Comparison of ENCODE assay signal across 12 mouse cellular contexts in the genomic region with DNA sequence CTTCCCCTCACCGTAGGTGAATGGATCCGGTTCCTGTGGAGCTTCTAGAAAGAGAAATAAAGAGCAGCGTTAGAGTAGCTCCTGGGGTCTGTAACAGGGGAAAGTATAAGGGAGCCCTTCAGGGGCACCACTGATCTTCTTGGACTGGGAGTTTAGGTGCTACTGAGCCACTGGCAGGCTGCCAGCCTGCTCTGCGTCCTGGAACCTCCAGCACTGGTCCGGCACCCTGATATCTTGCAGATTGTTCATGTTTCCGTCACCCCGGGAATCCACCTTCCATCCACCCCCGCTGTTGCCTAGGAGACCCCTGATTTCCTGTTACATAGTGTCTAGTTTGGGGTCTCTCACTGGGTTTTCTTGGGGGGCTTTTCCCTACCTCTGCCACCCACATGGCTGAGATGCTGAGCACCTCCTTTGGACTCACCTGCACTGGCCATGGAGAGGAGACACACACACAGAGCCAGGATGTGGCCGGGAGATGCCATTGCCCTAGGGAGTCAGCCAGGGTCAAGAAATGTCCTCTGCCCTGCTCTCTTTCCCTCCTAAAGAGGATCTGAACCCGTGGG. TPM values are rescaled to one million over a fixed set of nuclear protein-coding genes. Genes with fewer than 3 reads are reported as not detected.
A peak's percentile ranks its signal among the peaks of the same experiment; 100 is the strongest.
DNase-seq lines count a peak whose midpoint lies in the region; ATAC-seq and TF ChIP-seq lines count a peak whose summit lies in the region.
"Had no signal": no experiment of that assay in that cellular context is flagged by ENCODE, and none has a peak within 500 bp of the region (broad histone marks: within the 10 kb centered on the region; RNA-seq: fewer than 3 reads in every experiment).

No protein-coding gene starts in this region.

- no peak for TF ChIP-seq CTCF in heart, postnatal 0 days (IDR thresholded peaks at IDR 0.05; ENCODE audit: low read depth)
- no peak for TF ChIP-seq CTCF in small intestine, adult 2 months (IDR thresholded peaks at IDR 0.05; ENCODE audit: extremely low read depth, insufficient read length, insufficient replicate concordance, low read depth, low read length)

- H3K27ac ChIP-seq in liver, embryonic 12.5 days: no peak overlapping the region
- H3K27ac ChIP-seq in liver, embryonic 11.5 days (ENCODE audit: low read depth, low read length): no peak overlapping the region
- H3K27ac ChIP-seq in heart, postnatal 0 days (ENCODE audit: low read depth): peak overlapping the region; percentile 98
- peak overlapping the region; percentile 45; the same call in 1 of the 2 replicates for H3K27ac ChIP-seq in small intestine, adult 2 months (ENCODE audit: insufficient read depth, low read depth, low read length)
- no peak overlapping the region for H3K27ac ChIP-seq in forebrain, embryonic 16.5 days (ENCODE audit: low read length)

- H3K27me3 ChIP-seq in liver, embryonic 12.5 days (replicated peaks): peaks cover 58% of the 10 kb centered on the region
- peaks cover 56% of the 10 kb centered on the region for H3K27me3 ChIP-seq in liver, embryonic 11.5 days (replicated peaks; ENCODE audit: control insufficient read depth, insufficient read depth, low read length)
- H3K27me3 ChIP-seq in heart, postnatal 0 days (ENCODE audit: control insufficient read depth, insufficient read depth, low read length): peaks cover 30% of the 10 kb centered on the region
- peaks cover 38% of the 10 kb centered on the region for H3K27me3 ChIP-seq in small intestine, adult 2 months (ENCODE audit: control insufficient read depth, insufficient read depth, low read length)
- H3K27me3 ChIP-seq in forebrain, embryonic 16.5 days (replicated peaks; ENCODE audit: control insufficient read depth, insufficient read depth, low read length): peaks cover 30% of the 10 kb centered on the region

- peak overlapping the region; percentile 35; the same call in 1 of the 2 replicates for H3K4me2 ChIP-seq in liver, embryonic 12.5 days
- no peak overlapping the region for H3K4me2 ChIP-seq in liver, embryonic 11.5 days
- H3K4me2 ChIP-seq in heart, postnatal 0 days (ENCODE audit: low read depth, low read length): peak overlapping the region; percentile 70
- no peak overlapping the region for H3K4me2 ChIP-seq in forebrain, embryonic 16.5 days (ENCODE audit: low read length)

- no peak for DNase-seq in liver, embryonic 11.5 days (ENCODE audit: low spot score)
- DNase-seq in cerebellum, postnatal 36 days: peak; percentile 43 to 48
- no peak for DNase-seq in heart, postnatal 0 days (ENCODE audit: low spot score)
- DNase-seq in adrenal gland, postnatal 25 days: no peak
- DNase-seq: kidney, adult 9 months; right cerebral cortex, adult 18-20 months had no signal

- no peak for TF ChIP-seq POLR2A in small intestine, adult 2 months (IDR thresholded peaks at IDR 0.05; ENCODE audit: low read depth, low read length)

- no peaks in the 10 kb centered on the region for H3K36me3 ChIP-seq in liver, embryonic 12.5 days
- no peaks in the 10 kb centered on the region for H3K36me3 ChIP-seq in liver, embryonic 11.5 days (ENCODE audit: control insufficient read depth, insufficient read depth, low read length)
- H3K36me3 ChIP-seq in heart, postnatal 0 days (replicated peaks; ENCODE audit: control insufficient read depth, insufficient read depth, low read length): no peaks in the 10 kb centered on the region
- H3K36me3 ChIP-seq in small intestine, adult 2 months (ENCODE audit: control insufficient read depth, insufficient read depth, low read length): no peaks in the 10 kb centered on the region
- no peaks in the 10 kb centered on the region for H3K36me3 ChIP-seq in forebrain, embryonic 16.5 days (ENCODE audit: control insufficient read depth, insufficient read depth)

- H3K9me3 ChIP-seq in liver, embryonic 12.5 days (replicated peaks): no peaks in the 10 kb centered on the region
- no peaks in the 10 kb centered on the region for H3K9me3 ChIP-seq in liver, embryonic 11.5 days (ENCODE audit: control insufficient read depth, low read length)
- H3K9me3 ChIP-seq in heart, postnatal 0 days (replicated peaks; ENCODE audit: control insufficient read depth, low read length): no peaks in the 10 kb centered on the region
- no peaks in the 10 kb centered on the region for H3K9me3 ChIP-seq in forebrain, embryonic 16.5 days (ENCODE audit: control insufficient read depth, low read length)

- H3K9ac ChIP-seq in liver, embryonic 12.5 days: no peak overlapping the region
- H3K9ac ChIP-seq in liver, embryonic 11.5 days (ENCODE audit: low read depth, low read length): no peak overlapping the region
- H3K9ac ChIP-seq in heart, postnatal 0 days (replicated peaks; ENCODE audit: low read depth, low read length): peak overlapping the region; percentile 59
- no peak overlapping the region for H3K9ac ChIP-seq in forebrain, embryonic 16.5 days (replicated peaks; ENCODE audit: low read depth, low read length)

- peaks cover 51% of the 10 kb centered on the region for H3K4me1 ChIP-seq in liver, embryonic 12.5 days
- H3K4me1 ChIP-seq in liver, embryonic 11.5 days (replicated peaks; ENCODE audit: control insufficient read depth, insufficient read depth, low read length): peaks cover 14% of the 10 kb centered on the region
- peaks cover 25% of the 10 kb centered on the region for H3K4me1 ChIP-seq in heart, postnatal 0 days (ENCODE audit: control insufficient read depth, insufficient read depth)
- H3K4me1 ChIP-seq in small intestine, adult 2 months (ENCODE audit: control insufficient read depth, insufficient read depth, insufficient read length, low read length): peaks cover 4% of the 10 kb centered on the region
- H3K4me1 ChIP-seq in forebrain, embryonic 16.5 days (replicated peaks; ENCODE audit: control insufficient read depth, insufficient read depth, low read length): peaks cover 37% of the 10 kb centered on the region

- TF ChIP-seq EP300 in heart, postnatal 0 days (IDR thresholded peaks at IDR 0.05; ENCODE audit: low read depth): no peak

- no peak overlapping the region for H3K4me3 ChIP-seq in liver, embryonic 12.5 days
- H3K4me3 ChIP-seq in liver, embryonic 11.5 days (ENCODE audit: low read depth, low read length): no peak overlapping the region
- peak overlapping the region; percentile 50 for H3K4me3 ChIP-seq in heart, postnatal 0 days (ENCODE audit: low read depth, low read length)
- peak overlapping the region; percentile 58; the same call in 1 of the 2 replicates for H3K4me3 ChIP-seq in small intestine, adult 2 months (ENCODE audit: low read depth, low read length)
- H3K4me3 ChIP-seq in forebrain, embryonic 16.5 days (replicated peaks; ENCODE audit: low read length): no peak overlapping the region

- ATAC-seq in liver, embryonic 12.5 days: no peak
- ATAC-seq in liver, embryonic 11.5 days (replicated peaks; ENCODE audit: low FRiP score): no peak
- no peak for ATAC-seq in heart, postnatal 0 days (ENCODE audit: insufficient read depth, low read depth)
- no peak for ATAC-seq in forebrain, embryonic 16.5 days

- WGBS in liver, embryonic 12.5 days (ENCODE audit: insufficient replicate concordance): 37% methylated on average over 10 of the region's 10 CpGs
- 41% methylated on average over 10 of the region's 10 CpGs for WGBS in liver, embryonic 11.5 days
- 10% methylated on average over 10 of the region's 10 CpGs for WGBS in heart, postnatal 0 days
- 39% methylated on average over 10 of the region's 10 CpGs for WGBS in small intestine, adult 2 months
- WGBS in forebrain, embryonic 16.5 days: 30% methylated on average over 10 of the region's 10 CpGs

RNA-seq across cellular contexts. Expression of gene Fxyd7, which starts 2.7 kb away (rescaled TPM):
- 0.45 and 0.55 TPM in 2 replicates for polyA plus RNA-seq in liver, embryonic 12.5 days (2016; fragmentation: Nextera tagmentation; extraction: Ambion mirVana)
- polyA plus RNA-seq in liver, embryonic 11.5 days (2014; fragmentation: Nextera tagmentation; extraction: Ambion mirVana): 1.9 and 2.6 TPM in 2 replicates
- 5.8 TPM in 1 of 2 replicates, not detected in the other for total RNA-seq in heart, postnatal 0 days (2014; rRNA removed; ENCODE audit: low replicate concordance)
- polyA plus RNA-seq in heart, postnatal 0 days (2015; fragmentation: Nextera tagmentation; extraction: Ambion mirVana): 0.67 and 0.72 TPM in 2 replicates
- 2.0 and 2.6 TPM in 2 replicates for polyA plus RNA-seq in small intestine, adult 2 months (2012; rRNA removed)
- 51.0 and 95.0 TPM in 2 replicates for polyA plus RNA-seq in forebrain, embryonic 16.5 days (2015; fragmentation: Nextera tagmentation; extraction: Ambion mirVana)
- total RNA-seq in adrenal gland, postnatal 25 days (2021): 0.55 TPM in 1 of 2 replicates, not detected in the other
- total RNA-seq: MEL had no signal

RNA-seq across cellular contexts. Expression of gene Fxyd1, which starts 3.0 kb away (rescaled TPM):
- polyA plus RNA-seq in liver, embryonic 12.5 days (2016; fragmentation: Nextera tagmentation; extraction: Ambion mirVana): 28.2 and 28.3 TPM in 2 replicates
- polyA plus RNA-seq in liver, embryonic 11.5 days (2014; fragmentation: Nextera tagmentation; extraction: Ambion mirVana): 23.5 and 35.8 TPM in 2 replicates
- total RNA-seq in heart, postnatal 0 days (2014; rRNA removed; ENCODE audit: low replicate concordance): 499 and 572 TPM in 2 replicates
- 1,579 and 1,586 TPM in 2 replicates for polyA plus RNA-seq in heart, postnatal 0 days (2015; fragmentation: Nextera tagmentation; extraction: Ambion mirVana)
- polyA plus RNA-seq in small intestine, adult 2 months (2012; rRNA removed): 35.6 and 41.4 TPM in 2 replicates
- polyA plus RNA-seq in forebrain, embryonic 16.5 days (2015; fragmentation: Nextera tagmentation; extraction: Ambion mirVana): 10.7 and 14.5 TPM in 2 replicates
- 151 and 212 TPM in 2 replicates for total RNA-seq in adrenal gland, postnatal 25 days (2021)
- total RNA-seq: MEL had no signal

RNA-seq across cellular contexts. Expression of gene Lgi4, which starts 5.2 kb away (rescaled TPM):
- polyA plus RNA-seq in liver, embryonic 12.5 days (2016; fragmentation: Nextera tagmentation; extraction: Ambion mirVana): 0.06 and 0.19 TPM in 2 replicates
- polyA plus RNA-seq in liver, embryonic 11.5 days (2014; fragmentation: Nextera tagmentation; extraction: Ambion mirVana): 0.30 and 0.45 TPM in 2 replicates
- total RNA-seq in heart, postnatal 0 days (2014; rRNA removed; ENCODE audit: low replicate concordance): 0.27 and 2.7 TPM in 2 replicates
- 0.08 and 0.19 TPM in 2 replicates for polyA plus RNA-seq in heart, postnatal 0 days (2015; fragmentation: Nextera tagmentation; extraction: Ambion mirVana)
- 2.5 and 3.0 TPM in 2 replicates for polyA plus RNA-seq in small intestine, adult 2 months (2012; rRNA removed)
- polyA plus RNA-seq in forebrain, embryonic 16.5 days (2015; fragmentation: Nextera tagmentation; extraction: Ambion mirVana): 0.20 and 0.24 TPM in 2 replicates
- total RNA-seq in adrenal gland, postnatal 25 days (2021): 3.7 and 3.8 TPM in 2 replicates
- total RNA-seq: MEL had no signal

RNA-seq across cellular contexts. Expression of gene Fxyd5, which starts 11.7 kb away (rescaled TPM):
- polyA plus RNA-seq in liver, embryonic 12.5 days (2016; fragmentation: Nextera tagmentation; extraction: Ambion mirVana): 19.0 and 22.3 TPM in 2 replicates
- 28.1 and 31.1 TPM in 2 replicates for polyA plus RNA-seq in liver, embryonic 11.5 days (2014; fragmentation: Nextera tagmentation; extraction: Ambion mirVana)
- total RNA-seq in heart, postnatal 0 days (2014; rRNA removed; ENCODE audit: low replicate concordance): 54.3 and 69.7 TPM in 2 replicates
- polyA plus RNA-seq in heart, postnatal 0 days (2015; fragmentation: Nextera tagmentation; extraction: Ambion mirVana): 41.5 and 46.4 TPM in 2 replicates
- 24.8 and 31.8 TPM in 2 replicates for polyA plus RNA-seq in small intestine, adult 2 months (2012; rRNA removed)
- polyA plus RNA-seq in forebrain, embryonic 16.5 days (2015; fragmentation: Nextera tagmentation; extraction: Ambion mirVana): 21.7 and 23.4 TPM in 2 replicates
- 35.9 and 36.5 TPM in 2 replicates for total RNA-seq in adrenal gland, postnatal 25 days (2021)

RNA-seq across cellular contexts. Expression of gene Fxyd3, which starts 22.5 kb away (rescaled TPM):
- 0.67 and 0.86 TPM in 2 replicates for polyA plus RNA-seq in liver, embryonic 12.5 days (2016; fragmentation: Nextera tagmentation; extraction: Ambion mirVana)
- 1.2 and 1.7 TPM in 2 replicates for polyA plus RNA-seq in liver, embryonic 11.5 days (2014; fragmentation: Nextera tagmentation; extraction: Ambion mirVana)
- 0.81 and 0.92 TPM in 2 replicates for total RNA-seq in heart, postnatal 0 days (2014; rRNA removed; ENCODE audit: low replicate concordance)
- polyA plus RNA-seq in heart, postnatal 0 days (2015; fragmentation: Nextera tagmentation; extraction: Ambion mirVana): 0.66 and 2.4 TPM in 2 replicates
- polyA plus RNA-seq in small intestine, adult 2 months (2012; rRNA removed): 22.7 and 60.7 TPM in 2 replicates
- polyA plus RNA-seq in forebrain, embryonic 16.5 days (2015; fragmentation: Nextera tagmentation; extraction: Ambion mirVana): 0.15 and 0.66 TPM in 2 replicates
- total RNA-seq in adrenal gland, postnatal 25 days (2021): 0.73 and 1.9 TPM in 2 replicates
- total RNA-seq: left cerebral cortex, postnatal 25 days; MEL had no signal
- polyA plus RNA-seq: midbrain, postnatal 0 days had no signal

Comparison
In these comparisons a context has a peak if more than half of its experiments do, and no peak if none do; other contexts are left out.
1. H3K4me2 ChIP-seq: peak in liver, embryonic 12.5 days (single experiment) and heart, postnatal 0 days (single experiment); none in liver, embryonic 11.5 days (single experiment) and forebrain, embryonic 16.5 days (single experiment).
2. H3K27ac ChIP-seq: peak in heart, postnatal 0 days (single experiment) and small intestine, adult 2 months (single experiment); none in liver, embryonic 12.5 days (single experiment), liver, embryonic 11.5 days (single experiment) and forebrain, embryonic 16.5 days (single experiment).
3. H3K4me3 ChIP-seq: peak in heart, postnatal 0 days (single experiment) and small intestine, adult 2 months (single experiment); none in liver, embryonic 12.5 days (single experiment), liver, embryonic 11.5 days (single experiment) and forebrain, embryonic 16.5 days (single experiment).
4. DNase-seq: peak in cerebellum, postnatal 36 days (2 of 2); none in liver, embryonic 11.5 days (single experiment), heart, postnatal 0 days (single experiment) and adrenal gland, postnatal 25 days (single experiment).
5. RNA of gene Fxyd7, which starts 2.7 kb away (polyA plus RNA-seq): 51.0 to 95.0 TPM in forebrain, embryonic 16.5 days; 2.0 to 2.6 TPM in small intestine, adult 2 months, 1.9 to 2.6 TPM in liver, embryonic 11.5 days, 0.67 to 0.72 TPM in heart, postnatal 0 days and 0.45 to 0.55 TPM in liver, embryonic 12.5 days; every median in the first group is over 10 times any median in the second.
6. RNA of gene Fxyd1, which starts 3.0 kb away (polyA plus RNA-seq): 1,579 to 1,586 TPM in heart, postnatal 0 days; 35.6 to 41.4 TPM in small intestine, adult 2 months, 23.5 to 35.8 TPM in liver, embryonic 11.5 days, 28.2 to 28.3 TPM in liver, embryonic 12.5 days and 10.7 to 14.5 TPM in forebrain, embryonic 16.5 days; every median in the first group is over 10 times any median in the second.